Mouse (Mus musculus) adrenal gland, adult 18-20 months (tissue): ENCODE results near the gene Tmem147. TPM values are rescaled to one million over a fixed set of nuclear protein-coding genes. Genes with fewer than 3 reads are reported as not detected.
"Not testable (repeated sequence)": the region's sequence is repeated elsewhere in the genome, so short reads cannot be mapped to it uniquely, and the experiment has no call there.

Source experiments
- DNase-seq, 2 experiments: peaks; one replicate each; pipeline ENCODE4 v3.0.0; 2021 to 2022; ENCODE audit warnings: low spot score in 2 of 2
- long read RNA-seq, 2 experiments: library from polyadenylated mRNA; stranded (forward); transcript quantifications; one replicate each; pipeline ENCODE4 v2.0.0; 2021
- total RNA-seq, 2 experiments: library from RNA; stranded (reverse); gene quantifications; 1 replicate in 1 of 2; 2 replicates in 1 of 2; pipeline ENCODE4 v1.2.3; 2021

Tmem147 gene
- 100 to 1,000 TPM; 197 to 214 TPM for total RNA-seq
- long read RNA-seq, experiment 1, transcript Tmem147-201 (7 exons, 870 nt) = major isoform, 40 of 48 reads
- long read RNA-seq, experiment 1, partial matches to known transcripts = 2 of 48 reads
- long read RNA-seq, experiment 1, other reads (novel, unspliced or antisense) = 4 of 48 reads
- long read RNA-seq, experiment 2, transcript Tmem147-201 (7 exons, 870 nt) = major isoform, 155 of 176 reads
- long read RNA-seq, experiment 2, partial matches to known transcripts = 8 of 176 reads
- long read RNA-seq, experiment 2, other reads (novel, unspliced or antisense) = 11 of 176 reads

GRCm38 (mm10) chr7:30729396-30730063 is at the start of gene Tmem147:
Gene Tmem147 (minus strand): TSS chr7:30729540.
- peak; percentile 96 to 97 for DNase-seq

- DNase-seq = no peak
Observed at GRCm38 (mm10) chr7:30777911-30778310, 48.6 kb upstream of the Tmem147 start.

- no peak for DNase-seq
Observed at GRCm38 (mm10) chr7:30777081-30777579, 47.8 kb upstream of the Tmem147 start.

GRCm38 (mm10) chr7:30776104-30776503 is 46.8 kb upstream of the Tmem147 start:
- no peak for DNase-seq

GRCm38 (mm10) chr7:30769236-30769635 is 39.9 kb upstream of the Tmem147 start:
- DNase-seq = no peak

- DNase-seq = no peak
Observed at GRCm38 (mm10) chr7:30766408-30766807, 37.1 kb upstream of the Tmem147 start.

- no peak for DNase-seq
Observed at GRCm38 (mm10) chr7:30765173-30765572, 35.8 kb upstream of the Tmem147 start.

- no peak for DNase-seq
Observed at GRCm38 (mm10) chr7:30763456-30763855, 34.1 kb upstream of the Tmem147 start, which contains the start of gene Dmkn. Gene Dmkn (plus strand): TSS chr7:30763756.

GRCm38 (mm10) chr7:30761769-30762352 is 32.5 kb upstream of the Tmem147 start:
- no peak for DNase-seq

- DNase-seq = peak; percentile 63 to 65
Observed at GRCm38 (mm10) chr7:30758853-30759252, 29.5 kb upstream of the Tmem147 start.

GRCm38 (mm10) chr7:30757001-30757400 is 27.7 kb upstream of the Tmem147 start:
- no peak for DNase-seq

GRCm38 (mm10) chr7:30751086-30751669 is 21.8 kb upstream of the Tmem147 start, which contains the start of gene Sbsn:
Gene Sbsn (plus strand): TSS chr7:30751471.
- DNase-seq = peak; percentile 54 to 72

GRCm38 (mm10) chr7:30749824-30750606 is 20.7 kb upstream of the Tmem147 start:
- no peak for DNase-seq

- no peak for DNase-seq
Observed at GRCm38 (mm10) chr7:30747525-30748204, 18.3 kb upstream of the Tmem147 start.

- no peak for DNase-seq
Observed at GRCm38 (mm10) chr7:30744022-30744598, 14.8 kb upstream of the Tmem147 start.

GRCm38 (mm10) chr7:30743617-30744016 is 14.3 kb upstream of the Tmem147 start, which contains the start of gene Gapdhs:
Gene Gapdhs (minus strand): TSS chr7:30743681.
- not testable (repeated sequence) for DNase-seq

- not testable (repeated sequence) for DNase-seq
Observed at GRCm38 (mm10) chr7:30742570-30742969, 13.2 kb upstream of the Tmem147 start.

GRCm38 (mm10) chr7:30736211-30736610 is 6.9 kb upstream of the Tmem147 start:
- no peak for DNase-seq

- not testable (repeated sequence) for DNase-seq
Observed at GRCm38 (mm10) chr7:30730064-30730722, 853 bp upstream of the Tmem147 start.
